Mouse (Mus musculus) spleen, embryonic (tissue): ENCODE results near the gene Lpcat4.
"Not testable (repeated sequence)": the region's sequence is repeated elsewhere in the genome, so short reads cannot be mapped to it uniquely, and the experiment has no call there.

ENCODE experiments used
- CTCF ChIA-PET: fragments of 350-600 bp; sonication (Branson Sonifier 250); formaldehyde crosslinking; loops from one replicate; lab custom pipeline; 2022; lab: Charles Lee

The Lpcat4 gene

DNA sequence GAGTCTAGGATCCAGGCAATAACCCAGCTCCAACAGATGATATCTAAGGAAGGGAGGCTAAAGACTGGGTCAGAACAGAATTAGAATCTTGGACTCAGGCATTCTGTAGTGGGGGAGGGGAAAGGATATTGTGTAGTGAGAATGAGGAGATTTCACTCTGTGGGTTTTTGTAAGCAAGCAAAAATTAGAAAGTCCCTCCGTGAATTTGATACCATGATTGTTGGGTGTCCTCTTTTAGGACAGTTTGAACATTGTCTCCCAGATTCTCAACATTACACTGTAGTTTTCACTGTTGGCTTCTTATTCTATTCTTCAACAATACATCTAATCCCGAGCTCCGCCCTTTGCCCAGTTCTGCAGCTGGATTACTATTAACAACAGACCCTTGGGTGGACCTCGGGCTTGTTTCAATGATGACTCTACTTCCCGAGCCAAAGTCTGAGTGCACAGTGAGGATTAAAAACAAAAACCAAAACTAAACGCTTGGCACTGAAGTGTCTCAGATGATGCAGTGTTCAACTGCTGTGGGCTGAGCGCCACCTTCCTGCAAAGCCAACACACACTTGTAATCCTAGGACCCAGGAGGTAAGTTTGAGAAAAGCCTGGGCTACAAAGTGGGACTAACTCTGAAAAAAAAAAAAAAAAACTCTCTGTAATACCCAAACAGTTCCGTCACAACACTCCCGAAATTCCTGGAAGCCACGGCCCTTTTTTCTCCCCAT, 20.1 kb downstream of the Lpcat4 start, which contains the start of gene Nutm1:
Gene Nutm1 (minus strand): TSS at position 51 of the 722 bp plus-strand sequence.
- CTCF ChIA-PET, result interaction anchor here (0.7 kb wide), 2 partner anchors 63 to 81 kb away, joined by 3 read pairs; no protein-coding TSS in a partner anchor

DNA sequence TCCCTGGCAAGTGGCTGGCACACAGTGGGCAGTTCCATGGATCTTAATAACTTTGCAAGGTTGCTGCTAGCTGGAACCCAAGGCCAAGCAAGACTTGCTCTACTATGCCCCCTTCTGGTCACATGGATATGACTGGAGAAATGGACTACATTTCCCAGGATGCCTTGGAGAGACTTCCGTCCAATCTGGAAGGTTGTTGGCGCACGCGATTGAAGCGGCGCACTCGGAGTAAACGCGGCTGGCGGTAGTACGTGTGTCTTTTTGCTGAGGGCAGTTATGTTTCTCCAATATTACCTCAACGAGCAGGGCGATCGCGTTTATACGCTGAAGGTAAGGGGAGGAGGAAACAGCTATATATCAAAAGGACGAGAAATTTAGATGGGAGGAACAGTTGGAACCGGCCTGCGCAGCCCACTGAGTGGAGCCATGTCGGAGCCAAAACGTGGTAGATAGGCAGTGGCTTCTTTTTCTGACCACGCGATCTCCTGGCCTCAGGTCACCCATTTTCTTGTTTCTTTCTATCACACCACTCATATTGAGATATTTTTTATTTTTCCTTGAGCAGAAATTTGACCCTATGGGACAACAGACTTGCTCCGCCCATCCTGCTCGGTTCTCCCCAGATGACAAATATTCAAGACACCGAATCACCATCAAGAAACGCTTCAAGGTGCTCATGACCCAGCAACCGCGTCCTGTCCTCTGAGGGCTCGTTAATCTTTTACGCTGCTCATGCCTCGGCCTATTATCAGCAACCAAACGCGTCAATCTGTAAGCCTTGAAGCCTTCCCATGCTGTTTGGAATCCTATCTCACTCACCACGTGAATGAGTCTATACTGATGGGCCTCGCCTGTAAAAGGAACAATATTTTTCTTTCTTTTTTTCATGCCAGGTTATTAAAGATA, 22.7 kb downstream of the Lpcat4 start, which contains the start of gene Nop10:
Gene Nop10 (plus strand): TSS at position 179 of the 906 bp plus-strand sequence.
- CTCF ChIA-PET, result interaction anchor here (0.6 kb wide), 1 partner anchor 16 kb away, joined by 5 read pairs; no protein-coding TSS in a partner anchor

- CTCF ChIA-PET, result interaction anchor here (0.6 kb wide), 1 partner anchor 15 kb away, joined by 5 read pairs; no protein-coding TSS in a partner anchor
Measured at GRCm38 (mm10) chr2:112262779-112263295, 23.6 kb downstream of the Lpcat4 start.

DNA sequence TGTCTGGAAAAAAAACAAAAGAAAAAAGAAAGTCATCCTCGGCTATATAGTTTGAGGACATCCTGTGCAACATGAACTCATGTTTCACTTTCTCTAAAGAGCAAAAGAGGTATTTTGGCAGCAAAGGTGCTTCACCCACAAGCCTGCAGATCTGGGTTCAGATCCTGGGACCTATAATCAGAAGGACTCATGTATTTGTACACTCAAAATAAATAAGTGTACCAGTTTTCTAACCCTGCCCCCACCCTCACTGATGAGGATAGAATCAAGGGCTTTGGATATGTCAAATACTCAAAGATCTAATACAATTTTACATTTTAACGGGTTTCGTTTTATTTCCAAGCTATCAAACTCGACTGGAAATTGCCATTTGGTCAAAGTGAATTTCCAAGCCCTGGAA, 25.1 kb downstream of the Lpcat4 start:
- CTCF ChIA-PET, result no interaction called here

- CTCF ChIA-PET, result no interaction called here
Measured at GRCm38 (mm10) chr2:112265448-112266241, 26.4 kb downstream of the Lpcat4 start, which contains the start of gene Slc12a6. Gene Slc12a6 (plus strand): TSS chr2:112265825.

GRCm38 (mm10) chr2:112266242-112266592, 26.9 kb downstream of the Lpcat4 start, which contains the start of gene Gm21985:
Gene Gm21985 (plus strand): TSS chr2:112266314.
- CTCF ChIA-PET, result interaction anchor here (0.7 kb wide), 1 partner anchor 61 kb away, joined by 3 read pairs; no protein-coding TSS in a partner anchor

DNA sequence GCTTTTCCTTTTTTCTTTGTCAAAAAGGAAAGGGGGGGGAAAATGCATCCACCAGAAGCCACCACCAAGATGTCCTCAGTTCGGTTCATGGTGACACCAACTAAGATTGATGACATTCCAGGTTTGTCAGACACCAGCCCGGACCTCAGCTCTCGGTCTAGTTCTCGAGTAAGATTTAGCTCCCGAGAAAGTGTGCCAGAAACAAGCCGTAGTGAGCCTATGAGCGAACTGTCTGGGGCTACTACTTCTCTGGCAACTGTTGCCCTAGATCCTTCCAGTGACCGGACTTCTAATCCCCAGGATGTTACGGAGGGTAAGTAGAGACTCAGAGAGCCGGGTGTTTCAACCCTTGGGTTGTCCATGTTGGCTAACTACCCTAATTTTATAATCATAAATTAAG, 27.5 kb downstream of the Lpcat4 start:
- CTCF ChIA-PET, result interaction anchor here (0.7 kb wide), 1 partner anchor 60 kb away, joined by 3 read pairs; no protein-coding TSS in a partner anchor

- CTCF ChIA-PET, result interaction anchor here (0.5 to 0.6 kb wide), 3 partner anchors 29 to 51 kb away, joined by 3 to 8 read pairs (median 3); partner anchors contain the start of gene Lpcat4
Measured at GRCm38 (mm10) chr2:112267547-112268269, 28.4 kb downstream of the Lpcat4 start.

DNA sequence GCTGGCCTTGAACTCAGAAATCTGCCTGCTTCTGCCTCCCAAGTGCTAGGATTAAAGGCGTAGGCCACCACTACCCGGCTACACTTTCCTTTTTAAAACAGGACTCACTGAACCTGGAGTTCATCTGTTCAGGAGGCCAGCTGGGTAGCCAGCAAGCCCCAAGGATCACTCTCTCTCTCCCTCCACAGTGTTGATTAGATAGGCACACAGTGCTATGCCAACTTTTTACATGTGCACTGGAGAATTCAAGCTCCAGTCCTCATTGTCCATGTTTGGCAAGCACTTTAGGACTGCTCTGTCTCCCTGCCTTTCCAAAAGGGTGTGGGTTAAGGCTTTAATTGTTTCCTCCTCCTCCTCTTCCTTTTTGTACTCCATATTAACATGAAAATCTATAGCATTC, 30.7 kb downstream of the Lpcat4 start:
- CTCF ChIA-PET, result no interaction called here

DNA sequence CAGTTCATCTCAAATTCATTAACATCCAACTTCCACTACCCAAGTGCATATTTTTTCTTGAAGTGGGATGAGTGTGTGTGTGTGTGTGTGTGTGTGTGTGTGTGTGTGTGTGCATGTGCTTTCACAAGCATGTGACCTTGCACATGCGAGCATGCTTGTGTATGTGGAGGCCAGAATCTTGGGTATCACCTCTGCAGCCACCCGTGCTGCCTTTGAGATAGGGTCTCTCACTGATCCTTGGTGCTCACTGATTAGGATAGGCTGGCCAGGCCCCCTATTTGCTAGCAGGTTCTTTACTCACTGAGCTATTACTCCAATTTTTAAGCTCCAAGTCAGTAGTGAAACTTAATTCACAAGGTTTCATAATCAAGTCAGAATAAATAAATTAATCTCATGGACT, 33.6 kb downstream of the Lpcat4 start:
- CTCF ChIA-PET, result no interaction called here

DNA sequence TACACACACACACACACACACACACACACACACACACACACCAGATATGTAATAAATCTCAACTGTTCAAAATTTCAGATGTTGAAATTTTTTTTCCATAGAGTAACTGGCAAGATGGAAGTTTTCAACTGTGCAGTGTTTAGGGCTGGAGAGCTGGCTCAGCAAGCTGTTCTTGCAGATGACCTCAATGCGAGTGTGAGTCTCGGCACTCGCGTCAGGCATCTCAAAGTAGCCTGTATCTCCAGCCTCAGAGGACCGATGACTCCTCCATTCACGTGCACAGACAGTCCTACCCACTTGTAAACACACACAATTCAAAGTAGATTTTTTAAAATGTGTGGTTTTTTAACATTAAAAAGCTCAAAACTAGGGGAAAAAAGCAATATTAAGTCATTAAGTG, 34.2 kb downstream of the Lpcat4 start:
- CTCF ChIA-PET, result interaction anchor here (0.6 to 1.2 kb wide), 2 partner anchors 10 to 218 kb away, joined by 3 to 5 read pairs; no protein-coding TSS in a partner anchor

- CTCF ChIA-PET, result no interaction called here
Measured at GRCm38 (mm10) chr2:112276870-112277269, 37.6 kb downstream of the Lpcat4 start.

DNA sequence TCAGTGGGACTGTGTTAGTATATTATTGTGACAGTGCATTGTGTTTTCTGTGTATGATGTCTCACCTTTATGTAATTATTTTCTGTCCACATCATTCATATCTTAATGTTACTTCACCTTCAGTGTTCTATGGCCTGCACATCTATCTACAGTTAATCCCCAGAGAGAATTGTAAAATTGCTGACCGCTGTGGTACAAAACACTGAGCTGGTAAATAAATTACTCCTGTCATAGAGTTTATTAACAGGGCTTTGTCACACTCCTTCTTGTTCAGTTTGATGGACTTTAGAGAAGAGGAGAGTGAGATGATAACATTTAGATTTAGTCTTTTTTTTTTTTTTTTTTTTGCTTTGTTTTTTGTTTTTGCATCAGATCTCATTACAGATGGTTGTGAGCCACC, 43.6 kb downstream of the Lpcat4 start:
- CTCF ChIA-PET, result interaction anchor here (0.6 to 0.7 kb wide), 2 partner anchors 9 to 22 kb away, joined by 4 to 14 read pairs; no protein-coding TSS in a partner anchor

GRCm38 (mm10) chr2:112284363-112285030, 45.2 kb downstream of the Lpcat4 start:
- CTCF ChIA-PET, result no interaction called here

- CTCF ChIA-PET, result no interaction called here
Measured at GRCm38 (mm10) chr2:112285031-112285390, 45.7 kb downstream of the Lpcat4 start.

GRCm38 (mm10) chr2:112286062-112286461, 46.8 kb downstream of the Lpcat4 start:
- CTCF ChIA-PET, result not testable (repeated sequence)

GRCm38 (mm10) chr2:112287059-112287458, 47.8 kb downstream of the Lpcat4 start:
- CTCF ChIA-PET, result no interaction called here

DNA sequence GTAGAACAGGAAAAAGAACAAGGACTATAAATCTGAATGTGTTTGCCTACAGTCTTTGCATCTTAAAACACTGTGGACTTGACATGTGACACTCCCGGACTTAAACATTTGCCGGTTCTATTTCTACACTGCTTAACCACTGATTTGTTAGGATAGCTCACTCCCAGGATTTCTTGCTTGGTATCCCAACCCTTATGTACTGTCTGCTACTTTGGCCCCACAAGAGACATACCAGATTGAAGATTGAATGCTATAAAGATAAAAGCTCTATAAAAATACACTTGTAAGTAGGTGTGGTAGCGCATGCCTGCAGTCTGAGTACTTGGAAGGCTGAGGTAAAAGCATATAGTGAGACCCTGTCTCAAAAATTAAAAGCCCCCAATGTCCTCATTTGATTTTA, 50.2 kb downstream of the Lpcat4 start:
- CTCF ChIA-PET, result no interaction called here

GRCm38 (mm10) chr2:112292823-112293222, 53.6 kb downstream of the Lpcat4 start:
- CTCF ChIA-PET, result no interaction called here
